Mouse (Mus musculus): Measurements from ENCODE around the gene Ssxb1. TPM values are rescaled to one million over a fixed set of nuclear protein-coding genes. Genes with fewer than 3 reads are reported as not detected.

Ssxb1 gene
- total RNA-seq (2023): not detected

GRCm38 (mm10) chrX:8413005-8413404 lies at the start of gene Ssxb1:
Gene Ssxb1 (plus strand): TSS chrX:8413305.

GRCm38 (mm10) chrX:8366678-8367077 lies 46.4 kb upstream of the Ssxb1 start, which contains the start of gene Ssxb9:
Gene Ssxb9 (plus strand): TSS chrX:8366978.

DNA sequence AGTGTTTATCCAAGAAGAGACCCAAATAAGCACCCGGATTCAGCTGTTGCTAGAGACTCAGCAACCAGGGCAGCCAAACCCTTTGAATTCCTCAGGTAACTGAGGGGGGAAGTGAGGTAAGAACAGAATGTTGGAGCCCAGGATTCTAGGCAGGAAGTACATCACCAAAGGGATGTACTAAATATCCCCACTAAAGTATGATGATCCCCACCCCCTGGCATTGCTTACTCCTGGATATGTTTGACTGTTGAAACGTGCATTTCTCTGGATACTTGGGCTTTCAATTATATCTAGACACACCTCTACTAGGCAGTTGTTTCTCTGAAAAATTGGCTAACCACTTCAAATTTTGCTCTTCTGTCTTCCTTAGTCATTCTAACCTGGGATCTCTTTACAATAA lies 48.5 kb downstream of the Ssxb1 start, which contains the start of gene Ssxb2:
TSS of gene Ssxb2 (minus strand) at position 101 of the 400 bp plus-strand sequence.

Other genes starting within 250 kb of the Ssxb1 start
- 16.1 TPM for gene Tbc1d25, start 237.1 kb upstream of the Ssxb1 start, total RNA-seq (2023)
- gene Ebp, start 219.8 kb upstream of the Ssxb1 start, total RNA-seq (2023): 41.9 TPM
- gene Porcn, start 206.8 kb upstream of the Ssxb1 start, total RNA-seq (2023): not detected
- gene Ftsj1, start 160.9 kb upstream of the Ssxb1 start, total RNA-seq (2023): 14.0 TPM
- not detected for gene Slc38a5, start 142.2 kb upstream of the Ssxb1 start, total RNA-seq (2023)
- gene Ssxb10, start 85.9 kb upstream of the Ssxb1 start, total RNA-seq (2023): not detected
- gene Ssxb9, start 46.3 kb upstream of the Ssxb1 start, total RNA-seq (2023): not detected
- gene Ssxb2, start 48.4 kb downstream of the Ssxb1 start, total RNA-seq (2023): not detected
- gene Gm14459, start 111.6 kb downstream of the Ssxb1 start, total RNA-seq (2023): not detected
- not detected for gene Ssxb6, start 134.9 kb downstream of the Ssxb1 start, total RNA-seq (2023)
- gene Ssxb3, start 178.5 kb downstream of the Ssxb1 start, total RNA-seq (2023): not detected

Data from CD8-positive naive resting alpha-beta T cell, adult 57 days (primary cell).